Mouse (Mus musculus) cerebellum, adult 2 months (tissue): Measurements from ENCODE around the gene Atf4. TPM values are rescaled to one million over a fixed set of nuclear protein-coding genes. Genes with fewer than 3 reads are reported as not detected.
A peak's percentile ranks its signal among the peaks of the same experiment; 100 is the strongest.

Experiments used
- DNase-seq, 2 experiments: peaks; one replicate each; pipeline ENCODE4 v3.0.0; 2021
- H3K27ac ChIP-seq: fragments of 200-500 bp; 2 replicates; pipeline ENCODE4 v1.5.1; 2012; ENCODE audit warnings: low read length, control low read depth, inconsistent platforms; ENCODE audit not compliant: insufficient read depth
- H3K27me3 ChIP-seq: fragments of 200-500 bp; 2 replicates; pipeline ENCODE4 v1.6.1; 2012; ENCODE audit warnings: inconsistent platforms, mild to moderate bottlenecking, low read length, moderate library complexity; ENCODE audit not compliant: control insufficient read depth, insufficient read depth
- H3K4me1 ChIP-seq: fragments of 200-500 bp; 2 replicates; pipeline ENCODE4 v1.6.1; 2011; ENCODE audit warnings: low read length; ENCODE audit not compliant: control insufficient read depth, insufficient read depth
- H3K4me3 ChIP-seq: fragments of 200-500 bp; replicated peaks from 2 replicates; pipeline ENCODE3; 2011; ENCODE audit warnings: mild to moderate bottlenecking, low read depth, low read length, control low read depth; ENCODE audit not compliant: insufficient read depth
- CTCF ChIP-seq: fragments of 200-500 bp; IDR thresholded peaks from 2 replicates; pipeline ENCODE4 v1.5.1; 2011; ENCODE audit warnings: low read depth, mild to moderate bottlenecking, control low read depth, low read length, moderate library complexity, borderline replicate concordance; ENCODE audit not compliant: insufficient read depth
- POLR2A ChIP-seq: fragments of 200-500 bp; IDR thresholded peaks from 2 replicates; pipeline ENCODE4 v1.6.1; 2011; ENCODE audit warnings: low read length, control low read depth, borderline replicate concordance; ENCODE audit not compliant: insufficient read depth
- WGBS: fragments of 180-500 bp; shearing (Covaris S2); methylation state at CpG from one replicate; pipeline ENCODE4 v1.1.7; 2018; 5-methylcytosine and 5-hydroxymethylcytosine counted together
- polyA plus RNA-seq: library from polyadenylated mRNA; depleted of rRNA; stranded (reverse); fragments of >200 nt; gene quantifications from 2 replicates; pipeline ENCODE4 v1.2.3, GENCODE M21; 2012

Gene Atf4
- polyA plus RNA-seq, 1 experiment = 242 TPM

- Histone ChIP-seq H3K27me3 (no peaks in the 10 kb centered on the region), H3K27ac (no peak overlapping the region), H3K4me1 (peaks cover 25% of the 10 kb centered on the region), H3K4me3 (no peak overlapping the region)
- no peak for TF ChIP-seq POLR2A
- no peak for TF ChIP-seq CTCF
- 61% methylated on average over 8 of the region's 8 CpGs for WGBS
- DNase-seq = no peak
Measured at GRCm38 (mm10) chr15:80259406-80260045, 4.5 kb downstream of the Atf4 start.

- WGBS = 1% methylated on average over 3 of the region's 3 CpGs
Measured at GRCm38 (mm10) chr15:80260677-80261076, 5.7 kb downstream of the Atf4 start.

GRCm38 (mm10) chr15:80261100-80261499 lies 6.1 kb downstream of the Atf4 start:
- no peaks in the 10 kb centered on the region for H3K27me3 ChIP-seq
- WGBS = 78% methylated on average over 7 of the region's 7 CpGs
- no peak overlapping the region for H3K4me3 ChIP-seq
- H3K27ac ChIP-seq = no peak overlapping the region
- TF ChIP-seq CTCF = no peak
- TF ChIP-seq POLR2A = no peak
- H3K4me1 ChIP-seq = peaks cover 25% of the 10 kb centered on the region
- DNase-seq = no peak

More at GRCm38 (mm10) chr15:80260677-80261076, 5.7 kb downstream of the Atf4 start:
- peak; percentile 99 for TF ChIP-seq CTCF
- TF ChIP-seq POLR2A = no peak
- no peak overlapping the region for H3K27ac ChIP-seq
- DNase-seq = peak; percentile 87 to 92
- H3K27me3 ChIP-seq = no peaks in the 10 kb centered on the region
- H3K4me1 ChIP-seq = peaks cover 25% of the 10 kb centered on the region
- no peak overlapping the region for H3K4me3 ChIP-seq

GRCm38 (mm10) chr15:80263610-80264575 lies 8.9 kb downstream of the Atf4 start, which contains the start of gene Rps19bp1:
TSS of gene Rps19bp1 (minus strand) at chr15:80264315.
- Histone ChIP-seq H3K4me3 (peak within 1 kb of the TSS; percentile 79), H3K27me3 (no peaks in the 10 kb centered on the region), H3K4me1 (peaks cover 8% of the 10 kb centered on the region), H3K27ac (no peak within 1 kb of the TSS; the same call in 1 of the 2 replicates)
- peak; percentile 86 to 87 for DNase-seq
- 2% methylated on average over 66 of the region's 66 CpGs for WGBS
- TF ChIP-seq CTCF = no peak
- TF ChIP-seq POLR2A = peak; percentile 76; the same call in 1 of the 2 replicates

GRCm38 (mm10) chr15:80266281-80266680 lies 11.3 kb downstream of the Atf4 start:
- H3K4me1 ChIP-seq = peaks cover 4% of the 10 kb centered on the region; the same call in 1 of the 2 replicates
- H3K4me3 ChIP-seq = no peak overlapping the region
- peak; percentile 87 for DNase-seq
- no peaks in the 10 kb centered on the region for H3K27me3 ChIP-seq
- no peak overlapping the region for H3K27ac ChIP-seq
- WGBS = 0% methylated on average over 2 of the region's 2 CpGs
- TF ChIP-seq POLR2A = no peak
- TF ChIP-seq CTCF = peak; percentile 95

- WGBS = 81% methylated on average over 3 of the region's 3 CpGs
- H3K27ac ChIP-seq = no peak overlapping the region
- no peaks in the 10 kb centered on the region for H3K27me3 ChIP-seq
- no peak for DNase-seq
- no peak for TF ChIP-seq CTCF
- no peak for TF ChIP-seq POLR2A
- H3K4me1 ChIP-seq = peaks cover 5% of the 10 kb centered on the region
- no peak overlapping the region for H3K4me3 ChIP-seq
Measured at GRCm38 (mm10) chr15:80271858-80272396, 16.9 kb downstream of the Atf4 start.

GRCm38 (mm10) chr15:80277107-80277506 lies 22.1 kb downstream of the Atf4 start:
- Histone ChIP-seq H3K4me3 (no peak overlapping the region), H3K4me1 (peaks cover 28% of the 10 kb centered on the region), H3K27me3 (no peaks in the 10 kb centered on the region), H3K27ac (no peak overlapping the region)
- peak; percentile 66 to 70 for DNase-seq
- 16% methylated on average over 9 of the region's 9 CpGs for WGBS
- TF ChIP-seq POLR2A = no peak
- peak; percentile 71 for TF ChIP-seq CTCF
